Mouse (Mus musculus): Measurements from ENCODE around the gene Mier2. TPM values are rescaled to one million over a fixed set of nuclear protein-coding genes. Genes with fewer than 3 reads are reported as not detected.

Mier2 gene
- polyA plus RNA-seq, 1 experiment from 2014 or later, result 68.6 TPM

DNA sequence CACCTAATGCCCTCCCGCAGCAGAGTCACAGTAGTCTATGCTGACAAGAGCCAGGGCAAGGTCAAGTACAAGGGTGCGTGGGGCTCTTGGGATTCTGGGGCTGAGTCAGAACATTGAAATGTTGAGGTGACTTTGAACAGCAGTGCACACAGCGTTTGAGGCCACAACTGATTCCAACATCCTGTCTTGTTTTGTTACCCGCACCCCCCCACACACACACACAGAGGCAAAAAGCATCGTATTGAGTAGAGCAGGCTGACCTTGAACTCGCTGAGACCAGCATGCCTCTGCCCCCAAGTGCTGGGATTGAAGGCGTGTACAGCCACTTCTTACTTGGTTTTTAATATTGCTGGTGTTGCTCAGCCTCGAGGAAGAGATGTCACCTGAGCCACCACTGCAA lies 19.4 kb upstream of the Mier2 start:
- WGBS, result 89% methylated on average over 8 of the region's 8 CpGs
- Histone ChIP-seq H3K27me3 (replicated peaks) (no peaks in the 10 kb centered on the region), H3K9ac (replicated peaks) (no peak overlapping the region), H3K36me3 (no peaks in the 10 kb centered on the region), H3K27ac (replicated peaks) (no peak overlapping the region), H3K4me3 (replicated peaks) (no peak overlapping the region), H3K9me3 (replicated peaks) (no peaks in the 10 kb centered on the region), H3K4me1 (no peaks in the 10 kb centered on the region), H3K4me2 (no peak overlapping the region)
- ATAC-seq (ENCODE audit: low FRiP score), result no peak

DNA sequence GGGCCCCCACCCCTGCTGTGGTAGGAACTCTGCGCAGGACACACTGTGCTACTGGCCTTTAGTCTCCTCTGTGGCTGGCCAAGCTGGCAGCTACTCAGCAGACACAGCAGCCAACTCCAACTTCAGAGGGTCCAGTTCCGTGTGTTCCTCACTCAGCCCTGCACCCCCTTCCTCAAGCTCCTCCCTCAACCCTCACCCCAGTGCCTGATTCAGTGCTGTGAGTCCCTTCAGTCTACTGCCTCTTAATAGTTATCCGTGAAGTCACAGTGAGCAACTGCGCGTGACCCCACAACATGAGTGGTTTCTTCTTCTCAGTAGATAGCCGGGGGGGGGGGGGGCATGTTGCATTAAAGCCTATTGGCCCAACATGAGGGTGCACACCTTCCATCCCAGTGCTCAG lies 18.6 kb upstream of the Mier2 start:
- no peak overlapping the region for H3K4me2 ChIP-seq
- H3K9me3 ChIP-seq (replicated peaks), result no peaks in the 10 kb centered on the region
- H3K4me1 ChIP-seq, result no peaks in the 10 kb centered on the region
- H3K9ac ChIP-seq (replicated peaks), result no peak overlapping the region
- no peaks in the 10 kb centered on the region for H3K27me3 ChIP-seq (replicated peaks)
- H3K4me3 ChIP-seq (replicated peaks), result no peak overlapping the region
- 80% methylated on average over 6 of the region's 6 CpGs for WGBS
- no peaks in the 10 kb centered on the region for H3K36me3 ChIP-seq
- ATAC-seq (ENCODE audit: low FRiP score), result no peak
- H3K27ac ChIP-seq (replicated peaks), result no peak overlapping the region

DNA sequence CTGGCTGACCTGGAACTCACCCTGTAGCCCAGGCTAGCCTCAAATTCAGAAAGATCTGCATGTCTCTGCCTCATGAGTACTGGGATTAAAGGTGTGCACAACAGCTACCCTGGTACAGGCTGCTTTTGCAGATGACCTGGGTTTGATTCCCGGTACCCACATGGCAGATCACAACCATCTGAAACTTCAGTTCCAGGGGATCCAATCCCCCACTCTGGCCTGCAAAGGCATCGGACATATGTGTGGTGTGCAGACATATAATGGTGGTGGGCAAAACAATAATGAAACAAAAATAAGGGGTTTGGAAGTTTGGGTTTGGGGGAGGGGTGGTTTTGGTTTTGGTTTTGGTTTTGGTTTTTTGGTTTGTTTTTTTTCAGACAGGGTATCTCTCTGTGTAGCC lies 16.3 kb upstream of the Mier2 start:
- WGBS, result 96% methylated on average over 2 of the region's 2 CpGs
- H3K9ac ChIP-seq (replicated peaks), result no peak overlapping the region
- ATAC-seq (ENCODE audit: low FRiP score), result no peak
- no peaks in the 10 kb centered on the region for H3K9me3 ChIP-seq (replicated peaks)
- no peaks in the 10 kb centered on the region for H3K36me3 ChIP-seq
- H3K27me3 ChIP-seq (replicated peaks), result no peaks in the 10 kb centered on the region
- H3K4me2 ChIP-seq, result no peak overlapping the region
- H3K4me3 ChIP-seq (replicated peaks), result no peak overlapping the region
- H3K4me1 ChIP-seq, result no peaks in the 10 kb centered on the region
- H3K27ac ChIP-seq (replicated peaks), result no peak overlapping the region

DNA sequence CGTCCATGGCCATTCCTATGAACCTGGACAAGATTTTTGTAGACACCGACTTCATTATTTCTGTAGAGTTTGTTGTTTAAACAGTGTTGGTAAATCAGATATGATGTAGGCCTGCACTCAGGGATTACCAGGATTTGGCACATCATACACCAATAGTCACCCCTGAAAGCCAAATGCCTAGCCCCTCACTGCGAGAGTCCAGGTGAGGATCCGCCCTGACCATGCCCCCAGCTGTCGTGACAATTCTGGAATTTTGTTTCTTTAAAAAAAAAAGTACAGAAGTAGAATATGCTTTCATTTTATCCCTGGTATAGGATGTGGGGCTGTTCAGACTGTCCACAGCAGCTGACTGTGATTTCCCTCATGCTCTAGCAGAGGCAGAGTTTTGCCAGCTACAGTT lies 14.9 kb upstream of the Mier2 start:
- Histone ChIP-seq H3K4me1 (no peaks in the 10 kb centered on the region), H3K9me3 (replicated peaks) (no peaks in the 10 kb centered on the region; the same call in 1 of the 2 replicates), H3K4me2 (no peak overlapping the region), H3K36me3 (no peaks in the 10 kb centered on the region), H3K27ac (replicated peaks) (no peak overlapping the region), H3K4me3 (replicated peaks) (no peak overlapping the region), H3K9ac (replicated peaks) (no peak overlapping the region), H3K27me3 (replicated peaks) (no peaks in the 10 kb centered on the region)
- ATAC-seq (ENCODE audit: low FRiP score), result no peak
- WGBS, result 94% methylated on average over 5 of the region's 5 CpGs

DNA sequence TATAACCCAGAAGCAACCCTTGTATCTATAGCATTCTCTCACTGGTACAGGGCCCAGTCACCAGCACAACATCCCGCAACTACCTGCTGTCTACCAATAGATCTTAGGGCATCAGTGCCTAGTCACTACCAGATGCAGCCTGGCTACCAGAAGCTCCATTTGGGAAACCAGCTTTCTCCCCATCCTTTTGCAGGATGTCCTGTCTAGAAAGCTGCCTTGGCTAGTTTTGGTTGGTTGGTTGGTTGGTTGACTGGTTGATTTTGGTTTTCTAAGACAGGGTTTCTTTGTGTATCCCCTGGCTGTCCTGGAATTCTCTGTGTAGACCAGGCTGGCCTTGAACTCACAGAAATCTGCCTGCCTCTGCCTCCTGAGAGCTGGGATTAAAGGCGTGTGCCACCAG lies 4.7 kb upstream of the Mier2 start:
- no peak for ATAC-seq (ENCODE audit: low FRiP score)
- 0 out of 2 replicates have a peak, but pooled peaks cover 9% of the 10 kb centered on the region for H3K9me3 ChIP-seq (replicated peaks)
- no peak overlapping the region for H3K27ac ChIP-seq (replicated peaks)
- no peaks in the 10 kb centered on the region for H3K36me3 ChIP-seq
- 90% methylated on average over 2 of the region's 2 CpGs for WGBS
- H3K9ac ChIP-seq (replicated peaks), result no peak overlapping the region
- H3K4me2 ChIP-seq, result no peak overlapping the region
- H3K27me3 ChIP-seq (replicated peaks), result no peaks in the 10 kb centered on the region
- peaks cover 7% of the 10 kb centered on the region for H3K4me1 ChIP-seq
- no peak overlapping the region for H3K4me3 ChIP-seq (replicated peaks)

DNA sequence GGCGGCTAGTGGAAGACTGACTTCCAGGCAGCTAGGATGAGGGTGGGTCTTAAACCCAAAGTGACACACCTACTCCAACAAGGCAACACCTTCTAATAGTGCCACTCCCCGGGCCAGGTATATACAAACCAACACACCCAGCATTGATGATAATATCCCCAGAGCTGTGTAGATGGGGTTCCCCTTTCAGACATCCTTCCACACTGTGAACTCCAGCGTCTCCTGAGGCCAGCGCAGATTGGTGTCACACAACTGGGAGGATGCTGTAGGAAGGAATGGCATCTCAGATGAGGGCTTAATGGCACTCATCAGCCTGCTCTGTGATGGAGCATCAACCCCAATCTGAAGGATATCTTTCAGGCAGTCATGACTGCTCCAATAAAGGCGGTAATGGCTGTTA lies 2.5 kb upstream of the Mier2 start:
- Histone ChIP-seq H3K4me3 (replicated peaks) (no peak overlapping the region), H3K36me3 (no peaks in the 10 kb centered on the region), H3K4me1 (peaks cover 25% of the 10 kb centered on the region), H3K4me2 (no peak overlapping the region), H3K27ac (replicated peaks) (no peak overlapping the region), H3K9me3 (replicated peaks) (0 out of 2 replicates have a peak, but pooled peaks cover 5% of the 10 kb centered on the region), H3K27me3 (replicated peaks) (no peaks in the 10 kb centered on the region), H3K9ac (replicated peaks) (no peak overlapping the region)
- ATAC-seq (ENCODE audit: low FRiP score), result no peak
- WGBS, result 98% methylated on average over 5 of the region's 5 CpGs

DNA sequence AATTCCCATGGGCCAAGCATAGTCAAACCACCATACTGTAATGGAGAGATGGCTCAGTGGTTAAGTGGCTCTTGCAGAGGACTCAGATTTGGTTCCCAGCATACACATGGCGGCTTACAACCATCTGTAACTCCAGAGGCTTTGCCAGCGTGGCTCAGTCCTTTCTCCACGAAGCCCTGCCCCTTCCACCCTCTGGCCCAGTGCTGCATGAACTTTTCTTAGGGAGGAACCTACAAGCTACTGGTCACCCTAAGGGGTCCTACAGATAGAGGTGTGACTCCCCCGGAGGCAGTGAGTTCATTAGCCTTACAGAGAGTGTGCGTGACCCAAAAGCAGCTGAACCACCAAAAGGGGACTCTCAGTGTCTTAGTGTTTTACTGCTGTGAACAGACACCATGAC lies 2.0 kb upstream of the Mier2 start:
- ATAC-seq (ENCODE audit: low FRiP score), result no peak
- Histone ChIP-seq H3K4me3 (replicated peaks) (no peak overlapping the region), H3K4me2 (no peak overlapping the region), H3K36me3 (no peaks in the 10 kb centered on the region), H3K4me1 (peaks cover 31% of the 10 kb centered on the region), H3K9ac (replicated peaks) (no peak overlapping the region), H3K27me3 (replicated peaks) (no peaks in the 10 kb centered on the region), H3K27ac (replicated peaks) (no peak overlapping the region), H3K9me3 (replicated peaks) (0 out of 2 replicates have a peak, but pooled peaks cover 5% of the 10 kb centered on the region)
- 95% methylated on average over 5 of the region's 5 CpGs for WGBS

DNA sequence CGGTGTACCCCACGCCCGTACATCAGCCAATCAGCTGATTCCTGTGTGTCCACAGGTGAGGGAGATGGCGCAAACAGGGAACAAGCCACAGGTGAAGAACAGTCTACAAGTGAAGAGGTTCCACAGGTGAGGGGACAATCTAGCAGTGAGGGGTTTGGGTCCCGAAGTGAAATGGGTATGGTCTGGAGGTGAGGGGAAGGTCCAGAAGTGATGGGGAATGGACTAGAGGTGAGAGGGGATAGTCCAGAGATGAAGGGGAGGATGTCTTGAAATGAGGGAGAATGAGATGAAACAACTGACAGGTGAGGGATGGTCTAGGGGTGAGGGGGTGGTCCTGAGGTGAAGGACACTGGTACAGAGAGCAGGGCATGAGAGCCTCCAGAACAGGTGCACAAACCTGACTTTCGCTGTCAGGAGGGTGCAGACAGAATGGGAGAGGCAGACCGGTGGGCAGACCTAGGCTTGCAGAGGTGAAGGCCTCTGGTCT lies 282 bp upstream of the Mier2 start:
- ATAC-seq (ENCODE audit: low FRiP score), result no peak; the same call in 1 of the 2 replicates
- no peak overlapping the region; the same call in 1 of the 2 replicates for H3K27ac ChIP-seq (replicated peaks)

DNA sequence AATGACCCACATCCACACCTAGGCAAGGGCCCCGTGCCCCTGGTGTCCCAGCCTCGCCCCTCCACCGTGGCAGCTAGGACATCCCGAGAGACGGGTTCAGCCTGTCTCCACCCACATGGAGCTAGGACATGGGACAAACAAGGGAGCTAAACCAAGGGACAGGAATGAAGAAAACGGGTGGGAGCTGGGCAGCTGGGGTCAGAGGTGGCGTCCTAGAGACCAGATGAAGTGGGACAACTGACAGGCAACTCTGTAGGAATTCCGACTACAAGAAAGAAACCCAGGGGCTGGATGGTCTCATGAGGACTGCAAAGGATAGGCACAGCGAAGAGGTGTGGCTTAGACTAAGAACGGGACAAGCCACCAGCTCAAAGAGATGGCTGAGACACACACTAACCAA lies 1.3 kb downstream of the Mier2 start:
- H3K27ac ChIP-seq (replicated peaks), result no peak overlapping the region
- H3K9ac ChIP-seq (replicated peaks), result peak overlapping the region; percentile 78
- H3K27me3 ChIP-seq (replicated peaks), result no peaks in the 10 kb centered on the region
- peaks cover 17% of the 10 kb centered on the region for H3K36me3 ChIP-seq
- H3K4me2 ChIP-seq, result peak overlapping the region; percentile 85
- H3K4me1 ChIP-seq, result peaks cover 31% of the 10 kb centered on the region
- H3K4me3 ChIP-seq (replicated peaks), result peak overlapping the region; percentile 83
- 46% methylated on average over 10 of the region's 10 CpGs for WGBS
- H3K9me3 ChIP-seq (replicated peaks), result no peaks in the 10 kb centered on the region
- ATAC-seq (ENCODE audit: low FRiP score), result no peak

More for the DNA sequence above, 282 bp upstream of the Mier2 start:
- 0 out of 2 replicates have a peak, but pooled peaks cover 5% of the 10 kb centered on the region for H3K9me3 ChIP-seq (replicated peaks)
- WGBS, result 25% methylated on average over 7 of the region's 7 CpGs
- peak overlapping the region; percentile 85 for H3K4me2 ChIP-seq
- H3K36me3 ChIP-seq, result peaks cover 1% of the 10 kb centered on the region; the same call in 1 of the 2 replicates
- H3K4me1 ChIP-seq, result peaks cover 31% of the 10 kb centered on the region
- peak overlapping the region; percentile 78 for H3K9ac ChIP-seq (replicated peaks)
- H3K27me3 ChIP-seq (replicated peaks), result no peaks in the 10 kb centered on the region
- peak overlapping the region; percentile 83 for H3K4me3 ChIP-seq (replicated peaks)

DNA sequence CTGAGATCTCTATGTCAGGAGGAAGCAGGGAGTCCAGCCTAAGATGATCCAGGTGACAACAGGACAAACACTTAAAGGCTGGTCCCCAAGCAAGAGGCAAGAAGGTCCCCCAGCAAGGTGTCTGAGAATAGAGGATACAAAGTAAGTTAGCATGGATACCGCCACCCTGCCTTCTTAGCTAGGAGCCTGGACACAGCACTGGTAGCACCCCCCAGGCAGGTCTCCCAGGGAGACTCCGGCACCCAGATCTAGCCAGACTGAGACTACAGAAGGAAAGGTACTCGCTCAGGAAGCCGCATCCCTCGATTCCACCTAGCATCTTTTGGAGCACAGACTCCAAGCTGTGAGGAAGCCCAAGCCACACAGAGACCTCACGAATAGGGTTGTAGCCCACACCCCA lies 1.8 kb downstream of the Mier2 start:
- WGBS, result 89% methylated on average over 6 of the region's 6 CpGs
- Histone ChIP-seq H3K9ac (replicated peaks) (0 out of 2 replicates have a peak overlapping the region, but pooled peaks have one; percentile 78), H3K4me3 (replicated peaks) (peak overlapping the region; percentile 83; the same call in 1 of the 2 replicates), H3K27ac (replicated peaks) (no peak overlapping the region), H3K4me2 (peak overlapping the region; percentile 85), H3K27me3 (replicated peaks) (no peaks in the 10 kb centered on the region), H3K36me3 (peaks cover 22% of the 10 kb centered on the region), H3K9me3 (replicated peaks) (no peaks in the 10 kb centered on the region), H3K4me1 (peaks cover 31% of the 10 kb centered on the region)
- ATAC-seq (ENCODE audit: low FRiP score), result no peak

DNA sequence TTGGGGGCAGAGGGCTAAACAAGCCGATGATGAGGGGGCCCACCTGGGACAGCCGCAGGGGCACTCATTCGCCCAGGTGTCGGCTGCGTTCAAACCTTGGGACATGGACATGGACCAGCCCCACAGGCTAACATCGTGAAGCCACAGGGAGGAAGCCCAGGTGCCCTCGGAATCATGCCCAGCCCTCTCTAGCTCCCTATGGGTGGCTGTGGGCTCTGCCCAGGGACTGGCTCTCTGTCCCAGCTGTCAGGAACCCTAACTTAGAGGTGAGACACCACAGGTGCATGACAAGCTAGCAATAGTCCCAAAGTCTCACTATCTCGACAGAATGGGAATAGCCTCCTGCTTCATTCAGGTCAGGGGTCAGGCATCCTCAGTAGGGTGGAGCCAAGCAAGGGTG lies 2.5 kb downstream of the Mier2 start:
- Histone ChIP-seq H3K27ac (replicated peaks) (no peak overlapping the region), H3K4me2 (peak overlapping the region; percentile 85; the same call in 1 of the 2 replicates), H3K9ac (replicated peaks) (no peak overlapping the region), H3K9me3 (replicated peaks) (no peaks in the 10 kb centered on the region), H3K4me1 (peaks cover 31% of the 10 kb centered on the region), H3K27me3 (replicated peaks) (no peaks in the 10 kb centered on the region), H3K36me3 (peaks cover 29% of the 10 kb centered on the region), H3K4me3 (replicated peaks) (no peak overlapping the region)
- WGBS, result 91% methylated on average over 8 of the region's 8 CpGs
- no peak for ATAC-seq (ENCODE audit: low FRiP score)

DNA sequence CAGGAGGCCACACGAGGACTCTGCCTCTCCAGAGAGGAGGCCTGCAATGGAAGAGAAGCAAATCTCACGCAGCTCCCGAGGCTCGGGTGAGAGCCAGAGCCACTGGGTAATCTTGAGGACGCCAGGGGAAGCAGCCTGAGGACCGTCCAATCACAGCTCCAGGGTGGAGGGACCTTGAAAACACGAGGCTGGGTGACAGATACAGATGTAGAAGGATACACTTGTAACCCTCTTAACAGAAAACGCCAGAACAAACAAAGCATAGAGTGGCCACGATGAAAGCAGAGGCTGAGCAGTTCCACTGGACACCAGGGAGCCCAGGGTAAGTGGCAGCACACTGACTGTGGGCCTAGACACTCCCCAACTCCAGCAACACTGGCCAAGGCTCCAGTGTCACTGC lies 4.6 kb downstream of the Mier2 start:
- Histone ChIP-seq H3K36me3 (peaks cover 50% of the 10 kb centered on the region), H3K4me1 (peaks cover 28% of the 10 kb centered on the region), H3K9me3 (replicated peaks) (no peaks in the 10 kb centered on the region), H3K4me2 (no peak overlapping the region), H3K27ac (replicated peaks) (no peak overlapping the region), H3K27me3 (replicated peaks) (no peaks in the 10 kb centered on the region), H3K4me3 (replicated peaks) (no peak overlapping the region), H3K9ac (replicated peaks) (no peak overlapping the region)
- WGBS, result 85% methylated on average over 9 of the region's 9 CpGs
- no peak for ATAC-seq (ENCODE audit: low FRiP score)
